Mouse (Mus musculus): ENCODE results near the gene Nxn.

Gene Nxn

DNA sequence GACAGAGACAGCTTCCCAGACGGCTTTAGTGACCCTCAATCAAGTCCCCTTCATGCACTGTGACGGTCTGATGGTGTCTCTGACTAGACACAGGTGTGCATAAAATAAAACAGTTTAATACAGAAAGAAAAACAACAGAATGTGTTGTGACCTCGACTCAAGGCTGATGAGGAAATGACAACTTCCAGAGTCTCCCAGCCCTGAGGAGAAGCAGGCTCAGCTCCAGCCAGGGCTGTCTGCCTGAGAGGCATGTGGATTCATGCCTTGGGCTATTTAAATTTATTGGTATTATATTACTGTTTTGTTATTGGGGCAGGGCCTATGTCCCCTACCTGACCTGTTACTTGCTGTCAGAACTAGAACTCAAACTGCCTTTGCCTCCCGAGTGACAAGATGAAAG is 37.5 kb downstream of the Nxn start:
- no peak for DNase-seq (ENCODE audit: low spot score)

DNA sequence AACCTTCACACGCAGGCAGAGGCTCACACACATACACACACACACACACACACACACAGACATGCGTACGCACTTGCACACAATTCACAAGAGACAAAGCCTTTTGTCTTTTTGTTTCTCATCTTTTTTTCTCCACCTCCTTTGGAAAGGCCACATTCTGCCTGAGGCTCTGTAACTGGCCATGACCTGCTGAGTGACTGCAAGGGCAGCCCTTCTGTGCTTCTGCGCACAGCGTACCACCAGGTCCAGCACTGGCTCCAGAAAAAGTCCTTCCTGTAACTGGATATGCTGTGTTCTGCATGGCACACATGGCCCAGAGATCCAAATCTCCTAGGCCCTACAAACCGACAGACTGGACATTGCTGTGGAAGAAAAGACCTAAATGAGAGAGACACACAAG is 38.7 kb downstream of the Nxn start:
- DNase-seq (ENCODE audit: low spot score), result no peak

DNA sequence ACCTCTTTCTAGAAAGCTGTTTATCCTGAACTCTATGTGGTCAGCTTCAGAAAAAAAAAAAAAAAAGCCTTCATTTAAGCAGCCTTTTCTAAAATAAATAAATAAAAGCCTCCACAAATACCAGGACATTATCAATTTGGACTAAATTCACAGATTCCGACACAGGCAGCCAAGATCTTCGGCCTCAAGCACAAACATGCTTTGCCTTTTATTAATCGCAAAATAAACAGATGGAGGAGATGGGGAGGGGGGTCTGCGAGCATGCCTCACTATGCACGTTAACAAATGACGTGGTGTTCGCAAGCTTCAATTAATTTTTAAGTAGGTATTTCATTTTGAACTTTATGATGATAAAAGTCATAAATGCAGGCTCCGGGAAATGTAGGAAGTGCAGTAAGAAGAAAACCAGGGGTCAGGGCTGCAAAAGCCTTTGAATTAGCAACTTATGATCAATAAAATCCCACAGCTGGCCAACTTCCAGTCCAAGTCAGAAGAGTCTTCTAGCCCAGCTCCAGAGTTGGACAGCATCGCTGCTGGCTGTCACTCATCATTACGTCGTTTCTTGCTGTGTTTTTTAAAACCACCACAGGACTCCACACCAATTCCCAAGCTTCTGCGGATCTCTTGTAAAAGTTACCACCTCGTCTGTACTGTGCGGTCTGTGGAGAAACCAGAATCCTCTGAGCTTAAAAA is 40.2 kb downstream of the Nxn start:
- no peak for DNase-seq (ENCODE audit: low spot score)

DNA sequence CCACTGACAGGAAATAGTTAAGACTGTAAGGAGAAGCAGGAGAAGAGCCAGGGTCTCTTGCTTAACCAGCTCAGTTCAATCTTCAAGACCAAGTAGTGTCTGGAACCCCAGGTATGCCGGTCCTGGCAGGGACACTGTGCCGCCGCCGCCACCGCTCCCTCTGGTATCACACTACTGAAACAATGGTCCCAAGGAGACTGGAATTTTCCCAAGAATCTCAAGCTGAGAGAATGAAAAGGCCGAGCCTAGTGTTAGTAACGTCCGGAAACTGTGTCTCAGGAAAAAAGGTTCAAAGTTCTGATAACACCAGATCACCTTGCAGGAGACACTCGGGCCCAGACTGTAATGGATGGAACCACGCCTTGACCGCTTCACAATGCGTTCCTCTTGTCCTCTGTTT is 41.5 kb downstream of the Nxn start:
- no peak for DNase-seq (ENCODE audit: low spot score)

DNA sequence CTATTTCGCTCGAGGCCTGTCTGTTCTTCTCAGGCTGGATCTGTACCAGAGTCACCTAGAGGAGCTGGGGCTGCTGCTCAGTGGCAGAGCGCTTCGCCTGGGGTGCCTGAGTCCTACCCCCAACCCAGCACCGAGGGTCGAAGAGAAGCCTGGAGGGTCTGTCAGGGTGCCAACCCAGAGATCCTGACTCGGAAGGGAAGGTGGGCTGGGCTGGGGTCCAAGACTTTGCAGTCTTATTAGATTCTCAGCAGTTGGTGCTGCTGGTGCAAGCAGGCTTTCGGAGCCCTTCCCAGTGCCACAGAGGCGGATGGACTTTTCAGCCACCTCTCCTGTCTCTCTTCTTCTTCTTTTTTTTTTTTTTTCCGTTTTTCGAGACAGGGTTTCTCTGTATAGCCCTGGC is 42.8 kb downstream of the Nxn start:
- DNase-seq (ENCODE audit: low spot score), result no peak

DNA sequence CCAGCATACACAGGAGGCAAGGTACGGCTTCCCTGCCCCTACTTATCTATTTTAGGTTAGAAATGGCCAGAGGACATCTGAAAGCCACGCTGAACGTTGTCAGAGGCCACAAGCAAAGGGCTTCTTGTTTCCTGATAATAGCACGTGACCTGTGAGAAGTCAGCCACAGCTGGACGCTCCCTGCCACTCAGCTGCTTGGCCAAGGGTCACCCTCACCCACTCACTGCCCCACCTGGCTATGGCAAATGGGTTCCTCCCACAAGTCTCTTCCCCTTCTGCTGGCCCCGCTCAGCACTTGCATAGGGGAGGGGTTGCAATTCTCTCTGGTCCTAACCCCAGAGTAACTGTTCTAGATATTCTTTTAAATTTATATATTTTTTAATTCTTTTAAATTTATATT is 43.5 kb downstream of the Nxn start:
- no peak for DNase-seq (ENCODE audit: low spot score)

DNA sequence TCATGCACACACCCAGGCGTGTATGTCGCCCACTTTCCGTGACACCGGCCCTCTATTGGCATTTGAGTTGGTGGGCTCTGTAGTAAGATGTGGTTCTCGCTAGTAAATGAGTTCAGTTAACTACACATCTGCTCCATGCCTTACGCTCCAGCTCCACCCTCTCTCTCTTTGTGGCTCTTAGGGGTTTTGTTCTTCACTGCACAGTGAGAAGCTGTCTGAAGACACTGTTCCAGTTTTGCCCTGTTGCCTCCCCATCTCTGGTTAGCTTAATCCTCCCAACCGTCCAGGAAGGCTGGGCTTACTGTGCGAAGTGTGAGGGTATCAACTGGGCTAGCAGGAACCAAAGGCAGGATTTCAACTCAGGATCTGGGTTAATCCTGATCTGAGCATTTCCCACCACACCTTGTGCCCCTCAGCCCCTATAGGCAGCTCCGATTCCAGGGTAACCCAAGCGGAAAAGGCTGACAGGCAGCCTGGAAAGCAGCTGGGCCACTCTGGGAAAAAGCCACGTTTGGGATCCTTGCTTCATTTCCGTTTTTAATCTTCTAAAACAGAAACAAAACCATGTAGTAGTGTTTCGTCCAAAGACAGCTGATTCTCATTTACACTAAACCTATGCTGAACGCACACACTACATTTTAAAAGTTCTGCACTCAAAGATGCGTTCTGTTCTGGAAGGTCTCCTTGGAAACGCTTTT is 45.9 kb downstream of the Nxn start:
- DNase-seq (ENCODE audit: low spot score), result no peak

DNA sequence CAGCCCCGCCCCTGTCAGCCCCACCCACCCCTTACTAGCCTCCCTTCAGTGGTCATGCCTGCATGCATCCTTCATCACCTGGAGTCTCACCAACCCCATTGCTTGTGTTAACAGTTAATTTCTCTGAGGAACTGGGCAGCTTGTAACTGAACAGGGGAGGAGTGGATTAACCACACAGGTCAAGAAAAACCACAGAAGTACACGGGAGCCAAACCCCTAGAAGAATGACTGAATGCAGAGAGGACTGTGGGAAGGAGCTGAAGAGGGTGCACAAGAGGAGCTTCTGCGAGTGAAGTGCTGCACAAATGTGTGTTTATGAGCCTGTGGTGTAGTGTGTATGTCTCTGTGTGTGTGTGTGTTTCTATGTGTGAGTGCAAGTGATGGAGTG is 47.3 kb downstream of the Nxn start:
- no peak for DNase-seq (ENCODE audit: low spot score)

DNA sequence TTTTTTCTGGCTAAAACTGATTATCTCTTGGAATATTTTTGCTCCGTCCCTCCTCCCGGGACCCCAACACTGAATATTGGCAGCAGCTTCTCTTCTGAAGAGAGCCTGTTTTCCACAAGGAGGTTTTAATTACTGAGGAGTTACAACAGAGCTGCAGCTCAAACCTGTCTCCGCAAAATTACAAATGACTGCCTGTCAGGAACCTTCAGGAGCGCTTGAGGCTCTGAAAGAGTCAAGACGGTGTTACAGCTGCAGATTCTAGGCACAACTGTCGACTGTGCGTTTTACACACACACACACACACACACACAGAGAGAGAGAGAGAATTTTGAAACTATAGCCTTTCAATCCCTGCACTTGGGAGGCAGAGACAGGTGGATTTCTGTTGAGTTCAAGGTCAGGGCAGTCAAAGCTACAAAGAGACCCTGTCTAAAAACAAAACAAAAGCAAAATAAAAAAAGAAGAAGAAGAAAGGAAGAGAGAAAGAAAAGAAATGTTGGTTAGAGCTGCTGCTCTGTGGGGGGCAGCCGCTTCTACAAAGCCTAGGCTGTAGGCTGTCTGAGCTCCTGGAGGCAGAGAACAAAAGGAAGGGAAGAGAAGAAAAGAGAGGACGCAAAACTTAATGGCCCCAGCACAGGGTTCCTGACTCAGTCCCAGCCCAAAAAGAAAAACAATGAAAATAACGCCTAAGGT is 47.9 kb downstream of the Nxn start:
- no peak for DNase-seq (ENCODE audit: low spot score)

DNA sequence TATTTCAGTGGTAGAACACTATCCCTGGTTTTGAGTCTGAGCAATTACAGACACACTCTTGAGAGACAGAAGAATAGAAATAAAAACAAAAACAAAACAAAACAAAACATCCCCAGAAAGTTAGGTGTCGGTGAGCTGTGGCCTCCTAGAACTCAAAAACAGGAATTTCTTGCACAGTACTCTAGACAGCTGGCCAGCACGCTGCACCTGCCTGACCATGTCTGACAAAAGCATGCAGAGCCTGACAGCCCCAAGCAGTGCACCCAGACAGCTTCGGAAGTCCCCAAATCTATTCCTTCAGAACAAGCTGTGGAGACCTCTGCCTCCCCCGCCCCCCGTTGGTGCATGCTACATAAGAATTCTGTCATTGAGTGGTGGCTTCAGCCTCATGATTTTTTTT is 49.1 kb downstream of the Nxn start:
- DNase-seq (ENCODE audit: low spot score), result no peak

DNA sequence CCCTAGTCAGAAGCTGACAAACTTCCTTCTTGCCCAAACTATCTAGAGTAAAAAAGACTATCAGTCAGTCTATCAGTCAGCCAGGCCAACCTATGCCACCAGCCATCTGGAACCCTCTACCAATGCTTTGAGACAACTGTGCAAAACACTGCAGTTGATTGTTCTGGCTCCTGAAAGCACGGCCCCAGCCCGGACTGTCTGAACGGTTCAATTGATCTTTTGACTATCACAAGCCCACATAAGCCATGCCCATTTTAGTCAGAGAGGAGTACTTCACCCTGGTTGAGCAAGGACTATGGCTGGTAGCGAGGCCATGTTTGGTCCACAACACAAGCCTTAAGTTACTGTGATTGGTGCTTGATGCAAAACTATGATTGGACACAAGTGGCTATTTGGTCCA is 51.4 kb downstream of the Nxn start:
- no peak for DNase-seq (ENCODE audit: low spot score)

DNA sequence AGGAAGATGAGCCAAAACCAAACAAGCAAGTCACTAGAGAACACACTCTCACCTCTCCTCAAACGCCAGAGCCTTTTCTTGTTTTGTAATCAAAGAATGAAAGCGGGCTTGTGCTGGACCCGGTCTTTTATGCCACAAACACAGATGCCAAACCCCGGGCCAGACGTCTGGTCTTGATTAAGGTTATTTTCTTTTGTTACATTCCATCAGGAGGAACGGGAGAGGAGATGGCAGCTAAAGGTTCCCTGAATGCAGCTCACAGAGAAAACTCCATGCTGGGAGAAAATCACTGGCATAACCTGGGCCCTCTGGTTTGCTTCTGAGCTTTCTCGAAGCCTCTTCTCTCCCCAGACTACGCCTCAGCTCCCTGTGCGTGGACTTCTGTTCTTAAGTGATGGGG is 55.9 kb downstream of the Nxn start:
- DNase-seq (ENCODE audit: low spot score), result no peak

DNA sequence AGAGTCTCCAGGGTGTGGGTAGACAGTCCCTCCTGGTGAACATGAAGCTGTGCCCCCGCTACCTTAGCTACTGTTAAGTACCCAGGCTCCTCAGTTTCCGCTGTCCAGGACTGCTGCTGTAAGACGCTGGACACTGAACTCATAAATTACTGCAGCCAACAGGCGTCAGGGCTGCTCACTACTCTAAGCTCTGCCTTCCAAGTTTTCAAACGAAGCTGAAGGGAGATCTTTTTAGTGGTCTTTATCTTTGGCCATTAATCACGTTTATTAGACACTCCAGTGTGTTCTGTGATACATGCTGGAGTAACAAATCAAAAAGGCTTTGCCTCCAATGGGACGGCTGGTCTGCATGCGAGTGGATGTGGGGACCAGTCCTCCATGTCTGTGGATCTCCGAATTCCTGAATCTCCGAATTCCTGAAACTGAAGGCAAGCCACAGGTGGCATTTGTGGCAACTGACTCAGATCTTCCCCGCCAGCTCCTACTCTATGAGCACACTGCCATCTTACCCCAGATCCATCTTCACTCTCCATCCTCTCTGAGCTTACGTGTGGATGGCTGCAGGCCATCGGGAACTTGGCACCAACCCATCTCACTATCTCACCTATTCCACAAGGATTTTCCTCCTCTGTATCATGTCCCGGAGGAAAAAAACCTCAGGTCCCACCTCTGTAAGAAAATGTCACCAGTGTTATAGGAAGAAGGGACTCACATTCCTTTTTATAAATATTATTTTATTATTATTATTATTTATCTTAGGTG is 56.9 kb downstream of the Nxn start:
- DNase-seq (ENCODE audit: low spot score), result no peak

DNA sequence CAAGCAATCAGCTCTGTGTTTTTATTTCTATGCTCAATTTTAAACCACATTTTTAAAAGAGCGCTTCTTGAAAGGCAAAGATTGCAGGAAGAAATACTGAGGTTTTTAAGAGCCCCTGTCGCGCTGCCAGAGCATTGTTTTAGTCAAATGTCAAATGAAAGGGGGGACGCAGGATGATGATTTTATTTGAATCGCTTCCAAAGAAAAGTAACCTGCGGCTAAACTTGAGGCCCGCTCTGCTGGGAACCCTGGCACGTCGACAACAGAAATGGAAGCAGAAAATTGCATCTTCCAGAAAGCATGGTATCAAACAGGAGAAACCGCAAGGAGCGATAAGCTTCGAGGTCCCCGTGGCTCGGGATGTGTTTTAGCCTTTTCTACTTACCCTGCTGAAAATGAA is 57.8 kb downstream of the Nxn start:
- no peak for DNase-seq (ENCODE audit: low spot score)

DNA sequence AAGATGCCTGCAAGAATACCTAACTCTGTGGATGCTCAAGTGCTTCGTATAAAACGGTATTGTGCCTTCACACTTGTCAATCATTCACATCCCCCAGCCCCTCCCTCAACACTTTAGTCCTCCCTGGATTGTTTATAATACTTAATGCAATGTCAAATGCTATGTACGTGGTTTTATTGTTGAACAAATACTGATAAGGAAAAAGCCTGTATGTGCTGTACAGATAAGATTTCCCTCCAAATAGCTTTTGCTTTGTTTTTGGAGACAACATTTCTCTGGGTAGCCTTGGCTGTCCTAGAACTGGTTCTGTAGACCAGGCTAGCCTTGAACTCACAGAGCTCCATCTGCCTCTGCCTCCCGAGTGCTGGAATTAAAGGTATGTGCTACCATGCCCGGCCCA is 59.1 kb downstream of the Nxn start:
- DNase-seq (ENCODE audit: low spot score), result no peak

DNA sequence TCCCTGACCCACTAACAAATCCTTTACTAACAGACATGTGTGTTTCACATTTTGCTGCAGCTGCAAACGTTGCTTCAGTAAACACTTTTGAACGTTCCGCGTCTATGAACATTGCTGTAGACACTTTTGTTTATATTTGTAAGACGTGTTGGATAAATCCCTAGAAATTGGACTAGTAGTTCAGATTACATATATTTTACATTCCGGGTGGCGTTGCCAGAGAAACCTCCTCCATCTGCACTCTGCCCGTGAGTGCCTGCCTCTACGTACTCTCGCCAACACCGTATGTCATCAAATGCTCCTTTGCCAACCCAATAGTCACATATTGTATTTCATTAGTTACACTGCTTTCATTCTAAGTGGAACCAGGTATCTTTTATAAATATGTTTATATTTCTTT is 59.8 kb downstream of the Nxn start:
- no peak for DNase-seq (ENCODE audit: low spot score)

DNA sequence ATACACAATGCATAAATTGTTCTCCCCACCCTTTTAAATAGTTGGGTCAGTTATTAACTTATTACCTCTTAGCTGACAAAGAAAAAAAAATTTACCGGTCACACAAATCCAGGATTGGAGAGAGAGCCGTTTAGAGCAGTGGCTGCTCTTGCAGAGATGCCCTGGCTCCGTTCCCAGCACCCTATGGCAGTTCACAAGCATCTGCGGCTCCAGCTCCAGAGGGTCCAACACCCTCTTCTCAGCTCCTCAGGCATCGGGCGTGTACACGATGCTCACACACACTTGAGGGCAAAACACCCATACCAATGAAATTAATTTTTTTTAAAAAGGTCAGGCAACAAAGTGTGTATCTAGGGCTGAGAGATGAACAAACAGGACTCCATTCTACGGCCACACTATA is 60.3 kb downstream of the Nxn start:
- DNase-seq (ENCODE audit: low spot score), result no peak

DNA sequence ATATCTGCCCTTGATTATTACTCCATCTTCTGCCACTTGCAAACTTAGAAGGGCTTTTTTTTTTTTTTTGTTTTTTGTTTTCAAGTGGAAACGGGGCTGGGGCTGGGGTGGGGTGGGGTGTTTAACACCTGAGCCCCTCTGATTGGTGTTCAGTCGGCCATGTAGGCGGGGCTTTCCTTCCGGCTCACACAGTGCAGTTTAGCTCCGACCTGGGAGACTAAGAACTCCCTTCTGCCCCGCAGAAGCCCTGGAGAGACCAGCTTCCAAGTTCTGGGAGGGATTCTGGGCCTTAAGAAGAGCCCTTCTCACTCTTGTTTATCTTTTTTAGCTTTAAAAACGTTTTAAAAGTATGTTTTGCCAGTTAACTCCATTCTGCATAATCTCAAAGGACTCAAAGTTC is 61.2 kb downstream of the Nxn start:
- DNase-seq (ENCODE audit: low spot score), result no peak

DNA sequence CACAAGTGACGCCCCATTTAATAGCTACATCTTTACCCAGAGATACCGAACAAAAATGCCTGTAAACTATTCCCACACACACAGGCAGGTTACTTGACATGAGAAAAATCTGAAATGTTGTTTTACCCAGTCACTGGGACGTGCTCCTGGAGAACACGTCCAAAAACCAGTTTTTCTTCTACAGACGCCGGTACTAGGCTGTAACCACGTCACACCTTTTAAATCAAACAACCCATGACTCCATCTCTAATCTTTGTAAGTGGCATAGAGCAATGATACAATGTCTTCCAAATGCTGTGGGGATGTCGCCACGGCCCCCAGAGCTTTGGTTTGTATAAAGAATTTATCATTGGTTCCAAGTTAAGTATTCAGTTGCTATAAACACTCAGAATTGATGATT is 61.7 kb downstream of the Nxn start:
- DNase-seq (ENCODE audit: low spot score), result no peak

DNA sequence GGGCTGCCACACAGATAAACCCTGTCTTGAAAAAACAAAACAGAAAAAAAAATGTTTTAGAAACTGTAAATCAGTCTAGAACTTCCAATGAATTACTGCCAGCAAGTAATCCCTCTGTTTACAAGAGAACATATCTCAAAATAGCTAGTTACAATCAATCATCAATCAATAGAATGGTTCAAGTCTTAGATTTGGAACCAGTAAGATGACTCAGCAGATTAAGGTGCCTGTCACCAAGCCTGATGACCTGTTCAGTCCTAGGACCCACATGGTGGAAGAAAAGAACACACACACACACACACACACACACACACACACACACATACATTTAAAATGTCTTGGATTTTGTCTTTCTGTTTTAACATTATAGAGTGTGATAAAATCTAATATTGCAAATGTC is 62.7 kb downstream of the Nxn start:
- DNase-seq (ENCODE audit: low spot score), result no peak

DNA sequence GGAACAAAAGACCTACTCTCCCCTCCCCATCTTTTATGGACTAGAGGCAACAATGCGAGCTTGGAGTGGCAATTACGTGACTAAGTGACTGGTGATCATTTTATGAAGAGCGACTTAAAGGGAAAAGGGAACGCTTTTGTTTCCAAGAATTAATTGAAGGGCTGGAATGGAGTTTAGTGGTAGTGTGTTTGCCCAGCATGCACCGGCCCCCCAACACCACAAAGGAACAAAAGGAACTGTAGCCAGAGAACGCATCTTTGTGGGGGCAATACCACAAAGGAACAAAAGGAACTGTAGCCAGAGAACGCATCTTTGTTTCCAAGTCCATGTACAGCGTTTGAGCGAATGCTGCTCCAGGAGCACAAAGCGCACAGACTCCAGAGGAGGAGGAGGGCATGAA is 64.0 kb downstream of the Nxn start:
- DNase-seq (ENCODE audit: low spot score), result no peak

DNA sequence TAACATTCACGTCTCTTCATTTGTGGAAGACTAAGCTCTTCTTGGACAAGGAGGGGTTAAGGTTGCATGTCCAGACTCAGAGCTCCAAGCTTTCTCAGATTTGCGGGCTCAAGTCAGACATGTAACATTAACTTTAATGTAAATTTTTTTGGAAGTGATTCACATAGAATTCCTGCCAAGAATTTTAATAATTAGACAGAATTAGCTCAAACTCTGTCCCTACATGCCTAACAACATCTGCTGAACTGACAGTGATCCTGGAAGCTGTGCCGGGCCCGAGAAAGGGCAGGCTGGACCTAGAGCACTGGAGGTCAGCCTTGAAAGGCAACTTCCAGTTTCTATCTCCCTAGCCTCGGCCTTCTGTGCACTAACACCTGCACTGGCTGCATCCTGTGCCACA is 66.7 kb downstream of the Nxn start:
- no peak for DNase-seq (ENCODE audit: low spot score)
